Mouse (Mus musculus): Measurements from ENCODE around the gene Adgrg3.

The Adgrg3 gene

DNA sequence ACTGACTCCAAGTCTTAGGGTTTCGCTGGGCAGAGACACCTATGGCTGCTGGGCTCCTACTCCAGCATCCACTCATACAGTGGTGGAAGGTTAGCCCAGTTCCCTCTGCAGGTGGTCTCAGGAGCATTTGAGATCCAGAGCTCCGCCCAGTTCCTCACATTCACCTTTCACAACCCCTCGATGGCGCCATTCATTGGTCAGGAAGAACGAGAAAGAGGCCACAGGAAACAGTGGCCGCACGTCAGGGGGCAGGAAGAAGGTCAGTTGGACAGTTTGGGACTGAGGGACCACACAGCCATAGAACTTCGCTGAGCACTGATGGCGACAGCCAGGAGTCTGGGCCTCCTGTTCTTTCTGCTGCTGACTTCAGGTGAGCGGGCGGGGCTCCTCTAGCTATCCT lies at the start of gene Adgrg3:
Gene Adgrg3, plus strand, starts transcription at position 242 of the 400 bp plus-strand sequence.
- DNase-seq (ENCODE audit: low spot score), result no peak

DNA sequence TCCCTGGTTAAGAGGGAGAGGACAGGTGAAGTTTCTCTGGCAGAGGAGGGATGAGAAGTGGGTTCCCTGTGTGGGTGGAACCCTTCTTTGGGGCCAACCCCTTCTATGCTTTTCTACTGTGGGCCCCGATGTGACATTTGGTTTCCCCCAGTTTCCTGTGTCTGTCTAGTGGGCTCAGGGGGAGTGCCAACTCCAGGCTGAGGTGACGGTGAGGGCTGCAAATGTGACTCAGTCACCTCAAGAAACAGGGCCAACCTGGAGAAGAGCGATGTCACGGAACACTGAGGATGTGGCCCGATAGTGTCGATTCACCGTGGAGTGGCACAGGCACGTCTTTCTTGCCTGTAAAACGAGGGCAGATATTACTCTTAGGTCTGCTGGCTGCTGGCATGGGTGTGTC lies 44.2 kb upstream of the Adgrg3 start:
- DNase-seq (ENCODE audit: low spot score), result no peak

- no peak for DNase-seq (ENCODE audit: low spot score)
These were observed 43.7 kb upstream of the Adgrg3 start for GRCm38 (mm10) chr8:94973786-94974185.

GRCm38 (mm10) chr8:94974467-94975165 lies 42.9 kb upstream of the Adgrg3 start, which contains the start of gene Adgrg1:
TSS of gene Adgrg1 (plus strand) at chr8:94974751.
- DNase-seq (ENCODE audit: low spot score), result no peak

DNA sequence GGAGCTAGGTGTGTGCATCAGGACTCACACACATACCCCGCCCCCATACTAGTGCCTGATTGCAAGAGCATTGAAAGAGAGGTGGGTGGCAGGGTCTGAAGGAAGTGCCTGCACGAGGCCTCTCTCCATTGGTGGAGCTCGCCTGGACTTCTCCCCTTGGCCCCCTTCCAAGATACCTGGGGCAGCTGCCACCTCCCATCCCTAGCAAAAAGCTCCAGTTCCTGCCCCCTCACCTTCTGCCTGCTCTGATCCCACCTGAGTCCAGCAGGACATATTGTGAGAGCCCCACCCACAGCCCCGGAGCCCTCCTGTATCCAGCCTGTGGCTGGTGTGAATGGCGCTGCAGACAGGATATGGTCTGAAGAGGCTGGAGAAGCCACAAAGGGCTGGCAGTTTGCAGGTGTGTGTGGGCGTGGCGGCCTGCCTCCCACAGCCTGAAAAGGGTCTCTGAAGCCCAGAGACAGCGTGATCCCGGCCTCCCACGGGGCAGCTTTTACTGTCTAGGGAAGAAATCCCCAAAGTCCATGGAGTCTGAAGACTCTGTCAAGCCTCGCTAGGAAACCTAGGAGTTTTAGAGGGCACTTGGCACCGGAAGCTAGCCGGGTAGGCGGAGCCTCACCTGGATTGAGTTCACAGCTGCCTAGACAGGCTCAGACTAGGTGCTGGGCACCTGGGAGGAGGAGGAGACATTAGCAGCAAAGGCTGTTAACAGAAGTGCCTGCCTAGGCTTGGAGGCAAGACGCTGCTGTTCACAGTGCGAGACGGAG lies 40.7 kb upstream of the Adgrg3 start:
- DNase-seq (ENCODE audit: low spot score), result no peak

DNA sequence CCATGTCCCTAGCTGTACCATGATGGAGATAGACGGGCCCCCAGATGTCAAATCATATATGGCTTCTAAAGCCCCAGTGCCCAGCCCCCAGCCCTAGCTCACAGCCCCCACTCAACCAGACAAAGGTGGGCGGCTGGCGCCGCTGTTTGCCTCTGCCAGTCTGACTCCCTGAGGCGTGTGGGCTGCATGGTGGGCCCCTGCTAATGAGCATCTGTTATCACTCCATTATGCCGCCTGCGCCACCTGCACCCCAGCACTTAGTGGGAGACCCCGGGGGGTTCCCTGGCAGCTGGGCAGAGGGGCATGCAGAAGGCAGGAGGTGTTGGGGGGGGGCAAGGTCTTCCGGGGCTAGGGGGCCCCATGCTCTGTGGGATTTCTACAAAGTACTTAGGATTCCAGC lies 39.4 kb upstream of the Adgrg3 start:
- DNase-seq (ENCODE audit: low spot score), result no peak

GRCm38 (mm10) chr8:94978593-94979319 lies 38.7 kb upstream of the Adgrg3 start:
- DNase-seq (ENCODE audit: low spot score), result no peak

DNA sequence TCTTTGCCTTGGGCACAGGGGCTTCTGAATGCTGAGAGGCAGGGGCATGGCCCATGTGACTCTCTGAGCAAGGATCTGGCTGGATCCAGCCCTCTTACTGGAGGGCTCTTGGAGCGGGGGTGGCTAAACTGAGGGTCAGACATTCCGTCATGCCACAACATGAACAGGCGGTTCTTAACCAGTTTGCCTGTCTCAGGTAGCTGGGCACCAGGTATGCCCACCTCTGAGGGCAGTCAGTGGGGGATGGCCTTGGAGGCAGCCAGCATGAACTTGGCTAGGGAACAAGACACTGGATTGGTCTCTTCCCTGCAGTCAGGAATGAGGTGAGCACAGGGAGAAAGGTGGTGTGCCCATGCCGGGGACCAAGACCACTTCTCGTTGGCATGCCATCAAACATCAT lies 37.3 kb upstream of the Adgrg3 start:
- DNase-seq (ENCODE audit: low spot score), result no peak

DNA sequence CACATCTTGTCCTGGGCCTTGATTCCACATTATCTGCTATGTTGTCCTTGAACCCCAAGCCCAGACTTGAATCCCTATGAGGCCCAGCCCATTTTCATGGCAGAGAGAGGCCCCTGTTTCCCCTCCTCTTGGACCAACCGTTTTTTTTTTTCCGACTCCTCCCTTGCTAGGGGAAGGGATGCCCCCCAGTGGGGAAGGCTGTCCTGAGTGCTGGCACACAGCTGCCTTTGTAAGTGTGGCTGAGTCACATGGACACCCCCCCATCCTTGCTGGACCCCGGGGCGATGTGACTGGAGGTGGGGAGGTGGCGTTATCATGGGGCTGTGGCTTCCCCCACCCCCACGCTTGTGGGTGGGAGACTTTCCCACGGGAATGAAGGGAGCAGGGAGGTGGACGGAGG lies 36.5 kb upstream of the Adgrg3 start:
- DNase-seq (ENCODE audit: low spot score), result no peak

- DNase-seq (ENCODE audit: low spot score), result no peak
These were observed 35.6 kb upstream of the Adgrg3 start for GRCm38 (mm10) chr8:94981848-94982247.

DNA sequence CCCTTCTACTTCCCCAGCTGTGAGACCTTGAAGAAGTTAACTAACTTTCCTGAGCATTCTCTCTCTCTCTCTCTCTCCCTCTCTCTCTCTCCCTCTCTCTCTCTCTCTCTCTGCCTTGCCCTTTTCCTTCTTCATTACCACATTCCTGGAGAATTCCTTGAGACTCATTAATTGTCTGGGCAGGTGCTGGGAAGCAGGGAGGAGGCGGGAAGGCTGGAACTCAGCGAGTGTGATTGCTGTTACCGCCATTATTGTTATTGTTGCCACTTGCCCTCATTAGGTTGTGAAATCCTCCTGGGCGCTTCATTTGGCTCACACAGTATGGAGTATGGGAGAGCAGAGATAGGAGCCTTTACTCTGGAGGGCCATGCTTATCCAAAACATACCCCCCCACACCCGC lies 34.3 kb upstream of the Adgrg3 start:
- no peak for DNase-seq (ENCODE audit: low spot score)

DNA sequence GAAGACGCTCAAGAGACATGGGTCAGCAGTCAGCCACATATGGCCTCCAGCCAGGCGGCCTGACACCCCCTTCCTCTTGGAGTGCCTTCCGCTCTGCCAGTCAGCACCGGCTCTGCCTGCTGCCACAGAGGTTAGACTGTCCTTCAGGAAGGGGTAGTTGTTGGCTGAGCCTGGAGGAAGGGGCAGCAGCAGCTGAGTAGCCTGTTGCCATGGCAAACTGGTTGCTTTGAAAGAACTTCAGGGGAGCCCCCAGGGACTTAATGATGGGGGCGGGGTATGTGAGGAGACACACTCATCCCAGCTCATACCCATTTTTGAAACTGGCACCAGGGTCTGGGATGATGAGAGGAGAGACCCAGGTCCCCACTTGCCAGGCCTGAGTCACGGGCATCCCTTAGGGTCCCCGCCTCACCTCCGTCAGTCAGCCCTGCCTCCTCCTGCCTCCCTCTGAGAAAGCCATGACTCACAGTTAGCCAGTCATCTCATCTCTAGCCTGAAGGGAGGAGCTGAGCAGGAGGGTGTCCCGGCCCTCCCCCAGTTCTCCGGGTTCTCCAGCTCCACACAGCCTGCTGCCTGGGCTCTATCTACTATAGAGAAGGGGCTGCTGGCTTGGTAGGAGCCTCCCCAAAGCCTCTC lies 33.5 kb upstream of the Adgrg3 start:
- no peak for DNase-seq (ENCODE audit: low spot score)

DNA sequence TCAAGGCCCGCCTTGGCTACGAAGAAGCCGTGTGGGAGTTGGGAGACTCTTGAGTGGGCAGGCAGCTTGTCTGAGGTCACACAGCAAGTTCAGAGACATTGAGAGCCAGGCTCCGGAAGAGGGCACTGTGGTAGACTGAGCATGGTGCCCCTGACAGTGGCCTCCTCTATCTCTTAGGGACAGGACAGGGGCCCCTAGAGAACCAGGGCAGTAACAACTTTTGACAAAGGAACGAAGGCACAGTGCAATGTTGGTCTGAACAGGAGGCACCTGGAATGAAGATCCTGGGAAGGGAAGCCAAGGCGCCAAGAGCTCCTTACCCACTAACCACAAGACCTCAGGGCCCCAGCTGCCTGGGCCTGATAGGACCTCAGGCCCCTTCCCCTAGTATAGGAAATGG lies 32.5 kb upstream of the Adgrg3 start:
- no peak for DNase-seq (ENCODE audit: low spot score)

DNA sequence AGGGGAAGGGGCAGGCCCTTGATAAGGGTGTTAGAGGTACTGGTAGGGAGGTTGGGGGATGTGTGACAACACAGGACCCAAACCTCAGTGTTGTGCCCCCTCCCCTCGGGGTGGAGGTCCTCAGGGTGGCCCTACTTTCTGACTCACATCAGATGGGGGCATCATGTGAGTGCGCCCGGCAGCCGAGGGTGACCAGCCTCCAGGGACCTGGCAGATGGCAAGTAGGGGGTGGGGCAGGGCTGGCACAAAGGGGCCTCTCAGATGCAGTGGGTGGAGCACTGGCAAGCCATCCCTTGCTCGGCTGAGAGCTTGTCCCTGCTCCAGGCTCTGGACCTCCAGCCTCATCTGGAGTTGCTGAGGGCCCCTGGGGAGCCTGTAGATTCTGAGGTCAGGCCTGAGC lies 30.8 kb upstream of the Adgrg3 start:
- no peak for DNase-seq (ENCODE audit: low spot score)

- DNase-seq (ENCODE audit: low spot score), result no peak
These were observed 29.9 kb upstream of the Adgrg3 start for GRCm38 (mm10) chr8:94987553-94987952.

DNA sequence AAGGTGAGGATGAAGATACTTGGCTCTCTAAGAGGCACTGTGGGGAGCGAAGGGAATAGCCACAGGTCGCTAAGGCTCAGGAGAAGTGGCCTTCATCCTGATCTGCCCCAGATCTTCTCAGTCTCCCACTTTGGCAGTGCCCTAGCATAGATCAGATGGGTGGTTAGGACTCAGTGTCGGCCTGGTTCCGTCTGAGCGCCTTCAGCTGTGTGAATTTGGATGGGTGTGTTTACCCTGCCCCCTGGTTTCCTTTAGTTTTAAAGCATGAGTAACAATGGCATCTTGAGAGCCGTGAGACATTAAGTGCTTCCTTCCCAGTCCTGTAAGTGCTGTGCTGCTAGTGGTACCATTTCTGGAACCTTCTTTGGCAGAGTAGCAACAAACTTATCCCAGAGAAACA lies 28.9 kb upstream of the Adgrg3 start:
- DNase-seq (ENCODE audit: low spot score), result no peak

DNA sequence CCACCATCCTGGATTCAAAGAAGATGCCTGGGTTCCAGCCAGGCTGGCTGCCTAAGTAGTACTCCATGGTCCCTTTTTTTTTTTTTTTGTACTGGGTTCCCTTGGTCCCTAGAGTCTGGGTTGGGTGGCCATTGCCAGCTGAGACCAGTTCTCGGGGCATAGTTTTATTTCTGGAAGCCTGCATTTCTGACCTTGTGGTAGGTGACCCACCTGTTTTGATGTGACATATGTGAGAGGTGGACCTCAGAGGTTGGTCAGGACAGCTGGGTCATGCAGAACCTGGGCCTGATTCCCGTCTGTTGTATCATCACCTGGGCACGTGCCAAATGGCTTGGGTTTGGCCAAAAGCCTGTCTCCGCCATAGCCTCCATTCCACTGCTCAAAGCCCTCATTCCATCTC lies 27.8 kb upstream of the Adgrg3 start:
- DNase-seq (ENCODE audit: low spot score), result no peak

- no peak for DNase-seq (ENCODE audit: low spot score)
These were observed 26.7 kb upstream of the Adgrg3 start for GRCm38 (mm10) chr8:94990598-94991453.

DNA sequence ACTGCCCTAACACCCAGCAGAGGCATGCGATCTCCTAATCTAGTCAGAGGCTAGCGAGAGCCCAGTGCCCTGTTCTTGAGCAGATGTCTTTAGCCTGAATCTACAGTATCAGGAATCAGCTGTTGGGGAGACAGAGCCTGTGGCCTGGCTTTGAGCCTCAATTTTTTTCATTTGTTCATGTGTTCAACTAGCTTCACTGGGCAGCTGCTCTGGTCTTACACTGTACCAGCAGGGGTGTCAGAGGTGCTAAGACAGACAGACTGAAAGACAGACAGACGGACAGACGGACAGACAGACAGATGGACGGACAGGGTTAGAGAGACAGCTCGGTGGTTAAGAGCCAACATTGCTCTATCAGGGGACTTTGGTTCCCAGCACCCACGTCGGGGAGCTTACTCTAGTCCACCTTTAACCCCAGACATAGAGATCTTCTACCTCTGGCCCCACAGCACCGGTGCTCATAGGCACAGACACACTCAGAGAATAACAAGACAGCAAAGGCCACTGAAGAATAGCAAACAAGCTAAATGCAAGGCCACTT lies 26.0 kb upstream of the Adgrg3 start:
- no peak for DNase-seq (ENCODE audit: low spot score)

DNA sequence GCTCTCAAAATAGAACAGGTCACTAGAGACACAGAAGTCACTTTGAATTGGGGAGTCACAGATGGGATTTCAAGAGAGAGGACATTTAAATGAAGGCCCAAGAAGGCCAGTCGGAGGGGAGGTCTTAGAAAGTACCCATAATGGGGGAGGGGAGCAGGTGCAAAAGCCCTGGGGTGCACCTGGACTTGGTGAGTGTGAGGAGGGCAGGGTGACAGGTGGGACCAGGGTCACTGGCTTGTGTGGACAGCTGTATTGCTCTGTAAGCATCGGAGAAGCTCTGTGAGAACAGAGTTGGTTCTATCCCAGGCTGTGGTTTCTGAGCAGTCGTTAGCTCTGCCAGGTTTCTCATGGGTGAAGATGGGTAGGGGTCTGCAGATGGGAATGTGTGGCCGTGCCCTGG lies 25.5 kb upstream of the Adgrg3 start:
- DNase-seq (ENCODE audit: low spot score), result no peak

- DNase-seq (ENCODE audit: low spot score), result no peak
These were observed 25.0 kb upstream of the Adgrg3 start for GRCm38 (mm10) chr8:94992534-94992933.

Measured in left cerebral cortex, adult 11 months (tissue).